Mouse (Mus musculus) MEL (cell line): ENCODE results near the gene Wdr45. TPM values are rescaled to one million over a fixed set of nuclear protein-coding genes. Genes with fewer than 3 reads are reported as not detected.

Experiments
- DNase-seq: peaks from one replicate; pipeline ENCODE4 v3.0.0; 2011; ENCODE audit warnings: low read depth, low spot score
- H3K27ac ChIP-seq: 2 replicates; pipeline ENCODE4 v1.5.1; 2012; ENCODE audit warnings: low read depth, mild to moderate bottlenecking, control low read depth, low read length, moderate library complexity; ENCODE audit not compliant: control insufficient read depth
- H3K27me3 ChIP-seq, 2 experiments: fragments of 150-350 bp in 1 of 2; sonication (generic) in 1 of 2; 2 replicates each; pipeline ENCODE4 v1.6.1; 2012; ENCODE audit warnings: low read length in 2 of 2, mild to moderate bottlenecking in 2 of 2, improper control_type of control experiment in 1 of 2, moderate library complexity in 1 of 2; ENCODE audit not compliant: insufficient read depth in 2 of 2, control insufficient read depth in 1 of 2
- H3K36me3 ChIP-seq, 2 experiments: 2 replicates each; pipeline ENCODE4 v1.6.1; 2012 to 2014; ENCODE audit warnings: low read length in 2 of 2, improper control_type of control experiment in 1 of 2, inconsistent platforms in 1 of 2, mild to moderate bottlenecking in 1 of 2; ENCODE audit not compliant: insufficient read depth in 2 of 2, control insufficient read depth in 1 of 2
- H3K4me1 ChIP-seq, 2 experiments: fragments of 150-350 bp in 1 of 2; sonication (generic) in 1 of 2; 2 replicates each; pipeline ENCODE4 v1.6.1; 2012; ENCODE audit warnings: low read length in 2 of 2, improper control_type of control experiment in 1 of 2, mild to moderate bottlenecking in 1 of 2; ENCODE audit not compliant: insufficient read depth in 2 of 2, control insufficient read depth in 1 of 2
- H3K4me3 ChIP-seq, 2 experiments: fragments of 150-350 bp in 1 of 2; sonication (generic) in 1 of 2; 2 replicates each; pipeline ENCODE4 v1.5.1; 2012; ENCODE audit warnings: low read depth in 2 of 2, low read length in 2 of 2, mild to moderate bottlenecking in 2 of 2, moderate library complexity in 2 of 2, control low read depth in 1 of 2, improper control_type of control experiment in 1 of 2; ENCODE audit not compliant: control insufficient read depth in 1 of 2, insufficient read depth in 1 of 2
- H3K79me2 ChIP-seq: 2 replicates; pipeline ENCODE4 v1.6.1; 2012; ENCODE audit warnings: mild to moderate bottlenecking, low read length, moderate library complexity; ENCODE audit not compliant: control insufficient read depth, poor library complexity, insufficient read depth
- H3K9ac ChIP-seq: 2 replicates; pipeline ENCODE4 v1.6.1; 2012; ENCODE audit warnings: low read depth, mild to moderate bottlenecking, control low read depth, low read length, moderate library complexity; ENCODE audit not compliant: control insufficient read depth, poor library complexity, severe bottlenecking
- H3K9me3 ChIP-seq: fragments of 150-350 bp; sonication (generic); replicated peaks from 2 replicates; pipeline ENCODE4 v1.6.1; 2012; ENCODE audit warnings: mild to moderate bottlenecking, low read length, improper control_type of control experiment, moderate library complexity; ENCODE audit not compliant: insufficient read depth
- CHD2 ChIP-seq: IDR thresholded peaks from 2 replicates; pipeline ENCODE4 v1.6.1; 2011; ENCODE audit warnings: low read length, improper control_type of control experiment
- ELF1 ChIP-seq: IDR thresholded peaks from 2 replicates; pipeline ENCODE4 v1.6.1; 2014; ENCODE audit warnings: low read depth, mild to moderate bottlenecking, inconsistent platforms, low read length, improper control_type of control experiment, moderate library complexity
- EP300 ChIP-seq, 2 experiments: IDR thresholded peaks; 2 replicates each; pipeline ENCODE4 v1.6.1; 2011; ENCODE audit warnings: improper control_type of control experiment in 2 of 2, low read length in 2 of 2, low read depth in 1 of 2, mild to moderate bottlenecking in 1 of 2
- ETS1 ChIP-seq: IDR thresholded peaks from 2 replicates; pipeline ENCODE4 v1.6.1; 2012; ENCODE audit warnings: low read depth, mild to moderate bottlenecking, inconsistent platforms, low read length, improper control_type of control experiment, moderate library complexity
- GATA1 ChIP-seq: IDR thresholded peaks from 2 replicates; pipeline ENCODE4 v1.6.1; 2011; ENCODE audit warnings: low read depth, low read length, improper control_type of control experiment
- HCFC1 ChIP-seq: IDR thresholded peaks from 2 replicates; pipeline ENCODE4 v1.6.1; 2012; ENCODE audit warnings: low read depth, mild to moderate bottlenecking, inconsistent platforms, low read length, improper control_type of control experiment, moderate library complexity
- JUND ChIP-seq: IDR thresholded peaks from 2 replicates; pipeline ENCODE4 v1.6.1; 2011; ENCODE audit warnings: low read depth, mild to moderate bottlenecking, improper control_type of control experiment, low read length
- KAT2A ChIP-seq: conservative IDR thresholded peaks from 2 replicates; pipeline ENCODE4 v1.6.1; 2012; ENCODE audit warnings: low read depth, low read length, improper control_type of control experiment, inconsistent platforms
- MAX ChIP-seq: IDR thresholded peaks from 2 replicates; pipeline ENCODE4 v1.6.1; 2011; ENCODE audit warnings: low read length, improper control_type of control experiment
- MXI1 ChIP-seq: IDR thresholded peaks from 2 replicates; pipeline ENCODE4 v1.6.1; 2011; ENCODE audit warnings: mild to moderate bottlenecking, low read depth, low read length, improper control_type of control experiment
- MYC ChIP-seq: IDR thresholded peaks from 2 replicates; pipeline ENCODE4 v1.6.1; 2011; ENCODE audit warnings: low read depth, mild to moderate bottlenecking, low read length, improper control_type of control experiment, moderate library complexity
- NELFE ChIP-seq: IDR thresholded peaks from 2 replicates; pipeline ENCODE4 v1.6.1; 2011; ENCODE audit warnings: low read depth, low read length, improper control_type of control experiment
- NRF1 ChIP-seq: IDR thresholded peaks from 2 replicates; pipeline ENCODE4 v1.6.1; 2014; ENCODE audit warnings: low read depth, mild to moderate bottlenecking, inconsistent platforms, low read length, improper control_type of control experiment, moderate library complexity; ENCODE audit not compliant: poor library complexity, insufficient read depth, severe bottlenecking
- POLR2A ChIP-seq, 2 experiments: IDR thresholded peaks; 2 replicates each; pipeline ENCODE4 v1.6.1; 2011 to 2012; ENCODE audit warnings: low read length in 2 of 2, mild to moderate bottlenecking in 2 of 2, control low read depth in 1 of 2, improper control_type of control experiment in 1 of 2, low read depth in 1 of 2, moderate library complexity in 1 of 2; ENCODE audit not compliant: control insufficient read depth in 1 of 2, insufficient read depth in 1 of 2, poor library complexity in 1 of 2
- POLR2AphosphoS2 ChIP-seq: IDR thresholded peaks from 2 replicates; pipeline ENCODE4 v1.6.1; 2011; ENCODE audit warnings: low read length, improper control_type of control experiment
- RAD21 ChIP-seq: IDR thresholded peaks from 2 replicates; pipeline ENCODE4 v1.6.1; 2011; ENCODE audit warnings: mild to moderate bottlenecking, low read depth, low read length, improper control_type of control experiment
- SIN3A ChIP-seq: IDR thresholded peaks from 2 replicates; pipeline ENCODE4 v1.6.1; 2012; ENCODE audit warnings: low read length, improper control_type of control experiment, inconsistent platforms
- SMC3 ChIP-seq: IDR thresholded peaks from 2 replicates; pipeline ENCODE4 v1.6.1; 2011; ENCODE audit warnings: low read depth, low read length, improper control_type of control experiment
- TAL1 ChIP-seq: IDR thresholded peaks from 2 replicates; pipeline ENCODE4 v1.6.1; 2012; ENCODE audit warnings: mild to moderate bottlenecking, inconsistent platforms, low read length, moderate library complexity, mixed read lengths
- TBP ChIP-seq: IDR thresholded peaks from 2 replicates; pipeline ENCODE4 v1.8.0; 2011; ENCODE audit warnings: low read depth, low read length, improper control_type of control experiment
- TCF12 ChIP-seq: IDR thresholded peaks from 2 replicates; pipeline ENCODE4 v1.6.1; 2014; ENCODE audit warnings: low read depth, mild to moderate bottlenecking, inconsistent platforms, low read length, improper control_type of control experiment, moderate library complexity
- UBTF ChIP-seq: IDR thresholded peaks from 2 replicates; pipeline ENCODE4 v1.6.1; 2012; ENCODE audit warnings: low read depth, mild to moderate bottlenecking, inconsistent platforms, low read length, improper control_type of control experiment, moderate library complexity, borderline replicate concordance; ENCODE audit not compliant: insufficient read depth
- USF1 ChIP-seq: IDR thresholded peaks from 2 replicates; pipeline ENCODE4 v1.6.1; 2014; ENCODE audit warnings: low read depth, mild to moderate bottlenecking, inconsistent platforms, low read length, improper control_type of control experiment, moderate library complexity
- USF2 ChIP-seq, 2 experiments: IDR thresholded peaks; 2 replicates each; pipeline ENCODE4 v1.6.1; 2011 to 2012; ENCODE audit warnings: improper control_type of control experiment in 2 of 2, low read length in 2 of 2, borderline replicate concordance in 1 of 2, inconsistent platforms in 1 of 2, low read depth in 1 of 2, mild to moderate bottlenecking in 1 of 2; ENCODE audit not compliant: insufficient read depth in 1 of 2
- ZC3H11A ChIP-seq: IDR thresholded peaks from 2 replicates; pipeline ENCODE4 v1.6.1; 2012; ENCODE audit warnings: low read depth, mild to moderate bottlenecking, inconsistent platforms, low read length, improper control_type of control experiment
- ZKSCAN1 ChIP-seq: IDR thresholded peaks from 2 replicates; pipeline ENCODE4 v1.6.1; 2012; ENCODE audit warnings: low read depth, mild to moderate bottlenecking, inconsistent platforms, low read length, improper control_type of control experiment, moderate library complexity
- ZMIZ1 ChIP-seq: IDR thresholded peaks from 2 replicates; pipeline ENCODE4 v1.6.1; 2012; ENCODE audit warnings: low read depth, mild to moderate bottlenecking, inconsistent platforms, low read length, improper control_type of control experiment, moderate library complexity
- ZNF384 ChIP-seq: IDR thresholded peaks from 2 replicates; pipeline ENCODE4 v1.6.1; 2012; ENCODE audit warnings: low read depth, mild to moderate bottlenecking, inconsistent platforms, low read length, improper control_type of control experiment
- polyA plus RNA-seq, 2 experiments: library from polyadenylated mRNA; stranded (reverse) in 1 of 2; unstranded in 1 of 2; fragments of >175 nt in 1 of 2; fragments of >200 nt in 1 of 2; gene quantifications; 2 replicates each; pipeline versions ENCODE4 v1.2.1 to v1.2.4; 2012; ENCODE audit warnings: low replicate concordance in 2 of 2, low read depth in 1 of 2; ENCODE audit not compliant: insufficient read length in 2 of 2, insufficient read depth in 1 of 2, missing spikeins in 1 of 2
- total RNA-seq: library from RNA; depleted of rRNA; stranded (reverse); fragments of 300-350 nt; gene quantifications from 2 replicates; pipeline ENCODE4 v1.2.3, GENCODE M21; 2012

Wdr45 gene
- total and polyA plus RNA-seq, 3 experiments = 13.9 to 36.1 TPM; not detected in 1

- peak within 1 kb of the TSS; percentile 72 for H3K27ac ChIP-seq
- H3K9ac ChIP-seq = peak within 1 kb of the TSS; percentile 77
- peak; percentile 79 for TF ChIP-seq NRF1
- no peak for TF ChIP-seq ZC3H11A
- peak; percentile 97 for TF ChIP-seq MYC
- peak; percentile 21; the same call in 1 of the 2 replicates for TF ChIP-seq ZMIZ1
- TF ChIP-seq ETS1 = 0 out of 2 replicates have a peak, but pooled peaks have one; percentile 7
- TF ChIP-seq USF1 = peak; percentile 76
- peak; percentile 78 for TF ChIP-seq TBP
- TF ChIP-seq TAL1 = no peak
- no peak for TF ChIP-seq ZNF384
- TF ChIP-seq TCF12 = peak; percentile 6; the same call in 1 of the 2 replicates
- TF ChIP-seq USF2 (IDR thresholded peaks at IDR 0.05; ENCODE audit: borderline replicate concordance in 1 of 2, insufficient read depth in 1 of 2, low read depth in 1 of 2, low read length in 2 of 2) = no peak
- peak; percentile 77; the same call in 1 of the 2 replicates for TF ChIP-seq ELF1
- TF ChIP-seq CHD2 = peak; percentile 39
- peak; percentile 99 for TF ChIP-seq HCFC1
- peak; percentile 96 for TF ChIP-seq KAT2A
- TF ChIP-seq POLR2A (IDR thresholded peaks at IDR 0.05; ENCODE audit: control insufficient read depth in 1 of 2, insufficient read depth in 1 of 2, low read depth in 1 of 2, low read length in 2 of 2, poor library complexity in 1 of 2) = peak; percentile 52 to 87; a peak in 3 of 4 replicates
- TF ChIP-seq POLR2AphosphoS2 = peak; percentile 82
- peak; percentile 78 for TF ChIP-seq NELFE
- no peak for TF ChIP-seq RAD21
- TF ChIP-seq ZKSCAN1 = no peak
- no peak for TF ChIP-seq JUND
- peak; percentile 85 for TF ChIP-seq SIN3A
- no peak for TF ChIP-seq UBTF
- TF ChIP-seq SMC3 = no peak
- TF ChIP-seq MAX = peak; percentile 87
- peak; percentile 84 for TF ChIP-seq MXI1
- peak; percentile 51; the same call in 1 of the 2 replicates for TF ChIP-seq GATA1
- TF ChIP-seq EP300 (IDR thresholded peaks at IDR 0.05; ENCODE audit: low read depth in 1 of 2, low read length in 2 of 2) = no peak
- H3K79me2 ChIP-seq = peaks cover 1% of the 10 kb centered on the region
- H3K27me3 ChIP-seq = no peaks in the 10 kb centered on the region
- DNase-seq = peak; percentile 97
- H3K4me1 ChIP-seq = peaks cover 3 to 11% of the 10 kb centered on the region in 2 experiments; a peak in 2 of 4 replicates
- no peaks in the 10 kb centered on the region for H3K9me3 ChIP-seq
- no peaks in the 10 kb centered on the region for H3K36me3 ChIP-seq
- peak within 1 kb of the TSS; percentile 63 to 77 for H3K4me3 ChIP-seq
Observed at GRCm38 (mm10) chrX:7728215-7728921, 14.2 kb downstream of the Wdr45 start, which contains the start of gene Praf2. Gene Praf2, plus strand, starts transcription at chrX:7728439.
